Mouse (Mus musculus): ENCODE data around the gene Gm45015.

GRCm38 (mm10) chrX:73342068-73342467 is 5.4 kb upstream of the Gm45015 start:
- TF ChIP-seq TAL1 (IDR thresholded peaks at IDR 0.05; ENCODE audit: low read length) = no peak
- no peak for TF ChIP-seq RAD21 (IDR thresholded peaks at IDR 0.05; ENCODE audit: low read depth, low read length)
- TF ChIP-seq ZC3H11A (IDR thresholded peaks at IDR 0.05; ENCODE audit: low read depth, low read length) = no peak
- no peak for TF ChIP-seq RCOR1 (IDR thresholded peaks at IDR 0.05; ENCODE audit: low read depth, low read length)
- TF ChIP-seq USF1 (IDR thresholded peaks at IDR 0.05; ENCODE audit: low read depth, low read length) = no peak
- no peak for TF ChIP-seq POLR2AphosphoS2 (IDR thresholded peaks at IDR 0.05; ENCODE audit: low read length)
- no peak for TF ChIP-seq POLR2A (IDR thresholded peaks at IDR 0.05; ENCODE audit: control insufficient read depth in 1 of 2, insufficient read depth in 1 of 2, low read depth in 1 of 2, low read length in 2 of 2, poor library complexity in 1 of 2)
- TF ChIP-seq CTCF (IDR thresholded peaks at IDR 0.05 in 2 of 3, conservative IDR thresholded peaks at IDR 0.05 in 1 of 3; ENCODE audit: control insufficient read depth in 1 of 3, insufficient read depth in 1 of 3, low read depth in 2 of 3, low read length in 3 of 3, poor library complexity in 1 of 3, severe bottlenecking in 1 of 3) = no peak
- no peak for TF ChIP-seq KAT2A (conservative IDR thresholded peaks at IDR 0.05; ENCODE audit: low read depth, low read length)
- TF ChIP-seq USF2 (IDR thresholded peaks at IDR 0.05; ENCODE audit: borderline replicate concordance in 1 of 2, insufficient read depth in 1 of 2, low read depth in 1 of 2, low read length in 2 of 2) = no peak
